Mouse (Mus musculus): Measurements from ENCODE around the gene Efcab14. TPM values are rescaled to one million over a fixed set of nuclear protein-coding genes. Genes with fewer than 3 reads are reported as not detected.

The Efcab14 gene
- total and polyA plus RNA-seq, 2 experiments from 2014 or later, result 16.2 to 16.7 TPM

DNA sequence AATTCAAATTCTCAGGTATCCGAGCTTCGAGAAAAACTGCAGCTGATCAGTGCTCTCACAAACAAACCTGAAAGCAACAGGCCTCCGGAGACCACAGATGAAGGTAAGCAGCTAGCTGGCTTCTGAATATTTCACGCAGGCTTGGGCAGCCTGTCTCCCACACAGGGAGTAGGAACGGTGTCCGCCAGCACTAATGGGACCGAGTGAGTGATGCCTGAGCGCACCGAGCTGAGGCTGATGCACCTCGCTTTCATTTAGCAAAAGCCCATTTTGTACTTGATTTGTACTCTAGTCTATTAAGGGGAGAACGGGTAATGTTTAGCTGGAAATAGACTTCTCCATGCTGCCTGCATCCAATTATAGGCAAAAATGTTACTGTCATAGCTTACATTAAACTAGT lies 27.0 kb downstream of the Efcab14 start:
- no peak for TF ChIP-seq CTCF (IDR thresholded peaks at IDR 0.05)
- H3K9ac ChIP-seq (replicated peaks; ENCODE audit: low read length, poor library complexity, severe bottlenecking), result no peak overlapping the region
- no peak overlapping the region for H3K4me3 ChIP-seq (ENCODE audit: low read depth, low read length)
- H3K4me1 ChIP-seq (ENCODE audit: insufficient read depth, low read length), result no peaks in the 10 kb centered on the region
- H3K9me3 ChIP-seq (ENCODE audit: low read length), result no peaks in the 10 kb centered on the region
- no peak overlapping the region for H3K4me2 ChIP-seq (ENCODE audit: low read depth, low read length, poor library complexity, severe bottlenecking)
- no peak overlapping the region for H3K27ac ChIP-seq (ENCODE audit: low read depth, low read length)
- no peak for ATAC-seq (ENCODE audit: low FRiP score)
- 88% methylated on average over 11 of the region's 11 CpGs for WGBS
- H3K36me3 ChIP-seq (ENCODE audit: insufficient read depth, low read length), result peaks cover 33% of the 10 kb centered on the region
- no peaks in the 10 kb centered on the region for H3K27me3 ChIP-seq (ENCODE audit: insufficient read depth, low read length)
- DNase-seq (ENCODE audit: low spot score), result no peak

- TF ChIP-seq CTCF (IDR thresholded peaks at IDR 0.05), result no peak
- no peak for ATAC-seq (ENCODE audit: low FRiP score)
- no peak for DNase-seq (ENCODE audit: low spot score)
- peaks cover 24% of the 10 kb centered on the region; the same call in 1 of the 2 replicates for H3K36me3 ChIP-seq (ENCODE audit: insufficient read depth, low read length)
- H3K4me3 ChIP-seq (ENCODE audit: low read depth, low read length), result no peak overlapping the region
- 66% methylated on average over 11 of the region's 11 CpGs for WGBS
- no peaks in the 10 kb centered on the region for H3K9me3 ChIP-seq (ENCODE audit: low read length)
- no peaks in the 10 kb centered on the region for H3K27me3 ChIP-seq (ENCODE audit: insufficient read depth, low read length)
- no peak overlapping the region for H3K4me2 ChIP-seq (ENCODE audit: low read depth, low read length, poor library complexity, severe bottlenecking)
- H3K9ac ChIP-seq (replicated peaks; ENCODE audit: low read length, poor library complexity, severe bottlenecking), result no peak overlapping the region
- no peak overlapping the region for H3K27ac ChIP-seq (ENCODE audit: low read depth, low read length)
- H3K4me1 ChIP-seq (ENCODE audit: insufficient read depth, low read length), result no peaks in the 10 kb centered on the region
Observed at GRCm38 (mm10) chr4:115767647-115768467, 30.3 kb downstream of the Efcab14 start.

DNA sequence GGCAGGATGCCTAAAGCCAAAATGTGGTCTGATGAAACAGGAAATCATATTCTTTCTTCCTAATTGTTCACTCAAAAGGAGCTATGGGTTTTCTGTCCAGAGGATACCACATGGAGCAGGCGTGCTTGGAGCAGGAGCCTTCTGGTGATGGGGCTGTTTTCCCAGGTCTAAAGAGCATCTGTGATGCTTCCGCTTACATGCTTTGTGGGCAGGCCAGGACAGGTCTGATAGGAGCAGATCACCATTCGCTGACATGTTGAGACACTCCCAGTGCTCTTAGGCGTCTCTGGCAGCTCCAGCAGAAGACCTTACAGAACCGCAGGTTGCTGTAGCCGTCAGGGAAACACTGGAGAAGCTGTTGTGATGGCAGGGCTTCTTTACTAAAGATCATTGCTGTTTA lies 37.5 kb downstream of the Efcab14 start:
- Histone ChIP-seq H3K27me3 (ENCODE audit: insufficient read depth, low read length) (no peaks in the 10 kb centered on the region), H3K27ac (ENCODE audit: low read depth, low read length) (no peak overlapping the region), H3K4me2 (ENCODE audit: low read depth, low read length, poor library complexity, severe bottlenecking) (no peak overlapping the region), H3K4me1 (ENCODE audit: insufficient read depth, low read length) (no peaks in the 10 kb centered on the region), H3K9ac (replicated peaks; ENCODE audit: low read length, poor library complexity, severe bottlenecking) (no peak overlapping the region), H3K9me3 (ENCODE audit: low read length) (no peaks in the 10 kb centered on the region), H3K36me3 (ENCODE audit: insufficient read depth, low read length) (peaks cover 18% of the 10 kb centered on the region), H3K4me3 (ENCODE audit: low read depth, low read length) (no peak overlapping the region)
- 91% methylated on average over 6 of the region's 6 CpGs for WGBS
- TF ChIP-seq CTCF (IDR thresholded peaks at IDR 0.05), result no peak
- ATAC-seq (ENCODE audit: low FRiP score) (no peak), DNase-seq (ENCODE audit: low spot score) (no peak)

- H3K4me2 ChIP-seq (ENCODE audit: low read depth, low read length, poor library complexity, severe bottlenecking), result no peak overlapping the region
- 96% methylated on average over 2 of the region's 2 CpGs for WGBS
- no peak for ATAC-seq (ENCODE audit: low FRiP score)
Observed at GRCm38 (mm10) chr4:115777627-115778026, 40.1 kb downstream of the Efcab14 start.

GRCm38 (mm10) chr4:115780269-115780668 lies 42.7 kb downstream of the Efcab14 start:
- TF ChIP-seq CTCF (IDR thresholded peaks at IDR 0.05), result no peak
- Histone ChIP-seq H3K9me3 (ENCODE audit: low read length) (no peaks in the 10 kb centered on the region), H3K27me3 (ENCODE audit: insufficient read depth, low read length) (no peaks in the 10 kb centered on the region), H3K4me3 (ENCODE audit: low read depth, low read length) (no peak overlapping the region), H3K4me1 (ENCODE audit: insufficient read depth, low read length) (no peaks in the 10 kb centered on the region), H3K9ac (replicated peaks; ENCODE audit: low read length, poor library complexity, severe bottlenecking) (no peak overlapping the region), H3K27ac (ENCODE audit: low read depth, low read length) (no peak overlapping the region), H3K36me3 (ENCODE audit: insufficient read depth, low read length) (peaks cover 6% of the 10 kb centered on the region; the same call in 1 of the 2 replicates), H3K4me2 (ENCODE audit: low read depth, low read length, poor library complexity, severe bottlenecking) (no peak overlapping the region)
- ATAC-seq (ENCODE audit: low FRiP score), result no peak
- no peak for DNase-seq (ENCODE audit: low spot score)
- 53% methylated on average over 6 of the region's 6 CpGs for WGBS

More at GRCm38 (mm10) chr4:115777627-115778026, 40.1 kb downstream of the Efcab14 start:
- no peaks in the 10 kb centered on the region for H3K9me3 ChIP-seq (ENCODE audit: low read length)
- no peak for TF ChIP-seq CTCF (IDR thresholded peaks at IDR 0.05)
- DNase-seq (ENCODE audit: low spot score), result no peak
- H3K4me3 ChIP-seq (ENCODE audit: low read depth, low read length), result no peak overlapping the region
- H3K4me1 ChIP-seq (ENCODE audit: insufficient read depth, low read length), result no peaks in the 10 kb centered on the region
- no peaks in the 10 kb centered on the region for H3K27me3 ChIP-seq (ENCODE audit: insufficient read depth, low read length)
- H3K9ac ChIP-seq (replicated peaks; ENCODE audit: low read length, poor library complexity, severe bottlenecking), result no peak overlapping the region
- no peak overlapping the region for H3K27ac ChIP-seq (ENCODE audit: low read depth, low read length)
- H3K36me3 ChIP-seq (ENCODE audit: insufficient read depth, low read length), result peaks cover 14% of the 10 kb centered on the region; the same call in 1 of the 2 replicates

- H3K9me3 ChIP-seq (ENCODE audit: low read length), result no peaks in the 10 kb centered on the region
- peaks cover 4% of the 10 kb centered on the region; the same call in 1 of the 2 replicates for H3K4me1 ChIP-seq (ENCODE audit: insufficient read depth, low read length)
- TF ChIP-seq CTCF (IDR thresholded peaks at IDR 0.05), result no peak
- ATAC-seq (ENCODE audit: low FRiP score) (no peak), DNase-seq (ENCODE audit: low spot score) (no peak)
- peaks cover 6% of the 10 kb centered on the region; the same call in 1 of the 2 replicates for H3K36me3 ChIP-seq (ENCODE audit: insufficient read depth, low read length)
- WGBS, result 86% methylated on average over 3 of the region's 3 CpGs
- no peak within 1 kb of the TSS for H3K27ac ChIP-seq (ENCODE audit: low read depth, low read length)
- H3K4me2 ChIP-seq (ENCODE audit: low read depth, low read length, poor library complexity, severe bottlenecking), result no peak within 1 kb of the TSS
- no peak within 1 kb of the TSS for H3K4me3 ChIP-seq (ENCODE audit: low read depth, low read length)
- no peak within 1 kb of the TSS for H3K9ac ChIP-seq (replicated peaks; ENCODE audit: low read length, poor library complexity, severe bottlenecking)
- no peaks in the 10 kb centered on the region for H3K27me3 ChIP-seq (ENCODE audit: insufficient read depth, low read length)
Observed at GRCm38 (mm10) chr4:115780918-115781317, 43.4 kb downstream of the Efcab14 start, which contains the start of gene Tex38. Gene Tex38 (minus strand): TSS chr4:115781018.

All from midbrain, postnatal 0 days (tissue).